Mouse (Mus musculus) CD8-positive naive resting alpha-beta T cell, adult 57 days (primary cell): ENCODE results near the gene P2rx6. TPM values are rescaled to one million over a fixed set of nuclear protein-coding genes. Genes with fewer than 3 reads are reported as not detected.

Source experiments
- total RNA-seq: library from RNA; stranded (reverse); gene quantifications from one replicate; pipeline ENCODE4 v1.2.4, GENCODE M21; 2023

The P2rx6 gene
- total RNA-seq = not detected

DNA sequence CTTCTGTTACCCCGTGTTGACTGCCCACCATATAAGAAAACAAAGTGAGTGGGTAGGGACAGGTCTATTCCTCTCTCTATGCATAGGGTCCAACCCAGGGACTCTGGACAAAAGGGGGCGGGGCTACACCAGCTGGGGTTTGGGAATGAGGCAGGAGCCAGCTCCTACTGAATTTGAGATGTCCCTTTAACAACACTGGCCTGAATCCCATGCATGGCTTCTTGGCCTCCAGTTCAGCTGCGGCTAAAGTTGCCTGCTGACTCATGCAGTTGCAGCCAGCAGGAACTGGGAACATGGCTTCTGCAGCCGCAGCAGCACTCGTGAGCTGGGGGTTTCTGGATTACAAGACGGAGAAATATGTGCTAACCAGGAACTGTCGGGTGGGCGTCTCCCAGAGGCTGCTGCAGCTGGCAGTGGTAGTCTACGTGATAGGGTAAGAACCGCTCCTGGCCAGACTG lies at the start of gene P2rx6:
P2rx6 (plus strand) TSS at position 135 of the 458 bp plus-strand sequence.

DNA sequence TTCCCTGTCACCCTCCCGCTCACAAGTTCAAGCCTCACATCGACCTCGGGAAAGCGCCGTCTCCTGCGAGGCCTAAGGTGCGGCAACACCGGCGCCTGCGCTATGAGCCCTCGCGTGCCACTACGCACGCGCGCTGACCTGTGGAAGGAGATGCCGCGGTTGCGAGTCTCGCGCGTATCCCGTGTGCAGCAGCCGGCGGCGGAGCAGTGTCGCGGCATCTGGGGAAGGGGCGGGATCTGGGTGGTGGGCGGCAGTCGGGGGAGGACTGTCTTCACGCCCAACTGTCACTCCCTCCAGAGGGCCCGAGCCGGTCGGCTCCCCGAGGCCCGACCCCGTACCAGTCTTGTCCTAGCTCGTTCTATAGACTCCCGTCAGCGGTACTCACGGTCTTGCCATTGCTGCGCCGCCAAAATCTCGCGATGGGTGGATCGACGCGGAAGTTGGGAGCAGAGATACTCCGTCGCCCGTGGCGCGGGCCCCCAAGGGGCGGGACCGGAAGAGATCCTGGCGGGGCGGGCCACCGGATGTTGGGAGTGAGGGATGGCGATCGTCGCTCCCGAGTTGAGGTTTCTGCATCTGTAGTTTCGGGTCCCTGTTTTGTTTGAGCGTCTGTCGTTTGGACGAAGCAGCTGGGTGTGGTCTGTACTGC lies 30.9 kb upstream of the P2rx6 start, which contains the start of gene Thap7:
Thap7 (minus strand) TSS at position 497 of the 649 bp plus-strand sequence.

DNA sequence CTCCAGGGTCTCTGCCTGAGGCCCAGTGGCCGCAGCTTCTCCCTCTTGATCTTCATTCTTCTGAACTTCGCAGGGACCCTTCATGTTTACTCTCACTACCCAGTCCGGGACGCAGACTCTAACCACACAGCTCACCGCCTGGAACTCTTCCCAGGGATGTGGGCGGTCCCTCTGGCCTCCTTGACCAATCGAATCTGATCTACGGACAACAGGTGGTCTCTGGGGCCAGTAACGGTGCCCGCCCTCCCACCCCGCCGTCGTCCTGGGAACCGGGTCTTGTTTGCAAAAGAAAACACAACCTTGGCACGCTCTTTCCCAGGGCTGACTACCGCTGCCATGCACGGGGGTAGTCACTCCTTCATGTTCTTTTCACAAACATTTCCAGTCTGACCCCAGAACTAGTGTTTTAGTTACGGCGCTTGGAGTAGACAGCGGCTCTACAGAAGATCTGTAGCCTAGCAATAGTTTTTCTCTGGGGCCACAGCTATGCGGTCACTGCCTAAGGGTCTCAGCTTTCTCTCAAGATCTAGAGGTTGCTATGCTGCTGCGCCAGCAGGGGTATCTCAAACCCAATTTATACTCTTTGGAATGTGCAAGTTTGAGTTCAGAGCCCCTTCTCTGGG lies 446 bp upstream of the P2rx6 start, which contains the start of gene Lrrc74b:
Lrrc74b (minus strand) TSS at position 120 of the 623 bp plus-strand sequence.

DNA sequence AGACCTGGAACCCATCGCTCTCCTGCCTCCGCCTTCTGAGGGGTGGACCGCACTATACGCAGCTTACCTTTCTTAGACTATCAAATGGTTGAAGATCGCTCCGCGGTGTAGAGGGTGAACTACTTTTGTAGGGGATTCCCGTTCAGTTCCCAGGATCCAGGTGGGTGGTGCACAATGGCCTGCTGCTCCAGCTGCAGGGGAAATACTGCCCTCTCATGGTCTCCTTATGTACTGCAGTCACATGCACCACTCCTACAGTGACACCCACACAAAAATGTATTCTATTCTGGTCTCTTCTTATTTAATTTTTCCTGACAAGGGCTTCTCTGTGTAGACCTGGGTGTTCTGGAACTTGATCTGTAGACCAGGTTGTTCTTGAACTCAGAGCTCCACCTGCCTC lies 21.4 kb downstream of the P2rx6 start, which contains the start of gene Slc7a4:
Slc7a4 (minus strand) TSS at position 151 of the 400 bp plus-strand sequence.

GRCm38 (mm10) chr16:17619198-17620105 lies 57.8 kb downstream of the P2rx6 start, which contains the start of gene Smpd4:
Smpd4 (plus strand) TSS chr16:17619354.

Other genes with a start within 250 kb of the P2rx6 start
- not detected for gene Serpind1, start 230.5 kb upstream of the P2rx6 start, total RNA-seq
- 20.9 TPM for gene Snap29, start 155.9 kb upstream of the P2rx6 start, total RNA-seq
- 107 TPM for gene Pi4ka, start 155.6 kb upstream of the P2rx6 start, total RNA-seq
- gene Crkl, start 109.9 kb upstream of the P2rx6 start, total RNA-seq = 50.7 TPM
- not detected for gene Aifm3, start 72.3 kb upstream of the P2rx6 start, total RNA-seq
- 73.7 TPM for gene Lztr1, start 53.2 kb upstream of the P2rx6 start, total RNA-seq
- 39.9 TPM for gene Thap7, start 30.7 kb upstream of the P2rx6 start, total RNA-seq
- gene Lrrc74b, start 638 bp upstream of the P2rx6 start, total RNA-seq = not detected
- 0.34 TPM for gene Slc7a4, start 21.3 kb downstream of the P2rx6 start, total RNA-seq
- gene Smpd4, start 57.5 kb downstream of the P2rx6 start, total RNA-seq = 44.3 TPM
- gene Ccdc74a, start 84.6 kb downstream of the P2rx6 start, total RNA-seq = 0.89 TPM
- gene Med15, start 171.0 kb downstream of the P2rx6 start, total RNA-seq = 166 TPM
- gene Klhl22, start 197.7 kb downstream of the P2rx6 start, total RNA-seq = 26.3 TPM
- not detected for gene Scarf2, start 235.4 kb downstream of the P2rx6 start, total RNA-seq